Mouse (Mus musculus): ENCODE data around the gene Tmed8. TPM values are rescaled to one million over a fixed set of nuclear protein-coding genes. Genes with fewer than 3 reads are reported as not detected.

Gene Tmed8
- total RNA-seq, 1 experiment from 2014 or later = 22.6 TPM

Other genes starting within 250 kb of the Tmed8 start
- gene Zdhhc22, start 210.0 kb downstream of the Tmed8 start, total RNA-seq (2021) = 0.59 and 1.1 TPM in 2 replicates
- gene Tmem63c, start 179.1 kb downstream of the Tmed8 start, total RNA-seq (2021) = 1.3 and 1.4 TPM in 2 replicates
- 0.41 and 0.60 TPM in 2 replicates for gene Ngb, start 97.9 kb downstream of the Tmed8 start, total RNA-seq (2021)
- 86.3 and 153 TPM in 2 replicates for gene Gstz1, start 53.3 kb downstream of the Tmed8 start, total RNA-seq (2021)
- 13.2 and 14.7 TPM in 2 replicates for gene Pomt2, start 52.5 kb downstream of the Tmed8 start, total RNA-seq (2021)
- gene Samd15, start 731 bp downstream of the Tmed8 start, total RNA-seq (2021) = 2.0 and 2.7 TPM in 2 replicates
- gene Noxred1, start 38.3 kb upstream of the Tmed8 start, total RNA-seq (2021) = 0.33 and 0.90 TPM in 2 replicates
- gene Vipas39, start 65.8 kb upstream of the Tmed8 start, total RNA-seq (2021) = 35.6 and 41.5 TPM in 2 replicates
- gene Ahsa1, start 66.0 kb upstream of the Tmed8 start, total RNA-seq (2021) = 139 and 160 TPM in 2 replicates
- gene Ism2, start 99.3 kb upstream of the Tmed8 start, total RNA-seq (2021) = 0.34 TPM in 1 of 2 replicates, not detected in the other
- gene Sptlc2, start 187.9 kb upstream of the Tmed8 start, total RNA-seq (2021) = 174 and 200 TPM in 2 replicates
- gene Slirp, start 243.4 kb upstream of the Tmed8 start, total RNA-seq (2021) = 155 and 158 TPM in 2 replicates
- gene Alkbh1, start 243.6 kb upstream of the Tmed8 start, total RNA-seq (2021) = 21.7 and 23.6 TPM in 2 replicates

Measured in adrenal gland, postnatal 14 days (tissue).